Mouse (Mus musculus) cerebellum, adult 9-11 months (tissue): ENCODE data around the gene Ube2l6.

Experiments
- DNase-seq: peaks from one replicate; pipeline ENCODE4 v3.0.0; 2022

The Ube2l6 gene

GRCm38 (mm10) chr2:84798493-84798921 is at the start of gene Ube2l6:
Ube2l6 (plus strand) TSS chr2:84798828.
- DNase-seq = peak; percentile 77

- DNase-seq = no peak
Observed at GRCm38 (mm10) chr2:84750115-84750514, 48.5 kb upstream of the Ube2l6 start.

DNA sequence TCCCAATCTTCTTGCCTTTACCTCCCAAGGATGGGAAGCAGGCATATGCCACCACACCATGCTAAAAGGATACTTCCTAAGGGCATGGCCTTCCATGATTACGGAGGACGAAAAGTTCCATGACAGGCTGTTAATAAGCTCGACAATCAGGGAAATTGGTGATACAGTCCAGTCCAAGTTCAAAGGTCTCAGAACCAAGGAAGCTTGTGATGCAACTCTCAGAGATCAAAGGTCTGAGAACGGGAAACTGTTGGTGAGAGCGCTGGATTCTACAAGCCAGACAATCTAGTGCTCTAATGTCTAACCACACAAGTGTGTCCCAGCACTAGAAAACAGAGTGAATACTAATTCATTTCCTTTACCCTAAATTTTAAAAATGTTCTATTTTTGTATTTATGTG is 42.4 kb upstream of the Ube2l6 start:
- DNase-seq = no peak

- DNase-seq = no peak
Observed at GRCm38 (mm10) chr2:84757026-84757682, 41.5 kb upstream of the Ube2l6 start.

DNA sequence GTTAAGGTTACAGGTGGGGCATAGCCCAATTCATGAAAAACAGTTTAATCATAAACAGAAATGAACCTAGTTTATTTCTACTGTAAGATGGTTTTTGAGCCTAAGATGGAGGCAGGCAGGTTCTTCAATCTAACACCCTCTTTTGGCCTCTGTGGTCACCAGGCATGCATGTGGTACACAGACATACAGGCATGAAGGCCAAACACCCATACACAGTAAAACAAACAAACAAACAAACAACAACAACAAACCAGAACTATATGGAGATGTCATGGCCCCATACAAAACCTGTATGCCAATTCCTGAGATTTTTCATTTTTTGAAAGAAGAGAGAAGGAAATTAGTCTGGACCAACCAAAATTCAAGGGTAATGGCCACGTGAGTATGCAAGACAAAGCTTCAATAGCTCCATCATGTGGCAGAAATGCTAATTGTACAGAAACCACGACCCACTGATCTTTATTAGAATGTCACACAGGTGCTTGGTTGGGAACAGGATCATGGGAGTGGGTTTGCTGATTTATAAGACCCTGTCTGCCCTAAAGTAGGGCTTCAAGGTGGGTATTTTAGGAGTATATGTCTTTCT is 40.0 kb upstream of the Ube2l6 start:
- DNase-seq = peak; percentile 57

GRCm38 (mm10) chr2:84760777-84761176 is 37.9 kb upstream of the Ube2l6 start:
- no peak for DNase-seq

DNA sequence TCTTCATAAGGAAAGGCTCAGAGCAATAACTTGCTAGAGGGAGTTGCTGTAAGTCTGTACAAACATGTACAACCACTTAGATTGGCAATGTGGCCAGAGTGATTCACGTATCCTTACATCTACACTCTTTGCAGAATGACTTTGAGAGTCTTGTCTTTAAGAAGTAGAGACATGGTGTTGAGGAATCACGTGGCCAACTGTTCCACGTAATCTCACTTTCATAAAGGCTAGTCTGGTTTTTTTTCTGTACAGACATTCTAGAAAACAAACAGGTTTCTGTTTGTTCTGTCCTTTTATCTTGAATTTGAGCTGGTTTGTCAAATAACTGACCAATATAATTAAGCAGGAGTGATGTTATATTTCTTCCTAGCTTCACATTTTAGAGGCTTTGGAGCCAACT is 37.3 kb upstream of the Ube2l6 start:
- DNase-seq = no peak

DNA sequence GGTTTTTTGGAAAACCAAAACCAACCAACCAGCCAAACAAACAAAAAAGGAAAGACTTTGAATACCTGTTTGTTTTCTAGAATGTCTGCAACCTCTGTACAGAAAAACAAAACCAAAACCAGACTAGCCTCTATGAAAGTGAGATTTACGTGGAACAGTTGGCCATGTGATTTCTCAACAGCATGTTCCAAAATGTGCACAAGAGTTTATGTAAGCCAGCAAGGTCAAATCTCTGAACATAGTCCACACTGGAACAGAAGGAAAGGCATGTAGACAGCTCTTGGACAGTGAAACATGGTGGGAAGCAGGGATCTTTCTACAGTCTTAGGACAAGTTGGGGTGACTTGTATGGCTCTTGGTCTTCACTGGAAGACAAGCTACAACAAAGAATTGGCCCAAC is 36.8 kb upstream of the Ube2l6 start:
- no peak for DNase-seq

- no peak for DNase-seq
Observed at GRCm38 (mm10) chr2:84762295-84762694, 36.3 kb upstream of the Ube2l6 start.

DNA sequence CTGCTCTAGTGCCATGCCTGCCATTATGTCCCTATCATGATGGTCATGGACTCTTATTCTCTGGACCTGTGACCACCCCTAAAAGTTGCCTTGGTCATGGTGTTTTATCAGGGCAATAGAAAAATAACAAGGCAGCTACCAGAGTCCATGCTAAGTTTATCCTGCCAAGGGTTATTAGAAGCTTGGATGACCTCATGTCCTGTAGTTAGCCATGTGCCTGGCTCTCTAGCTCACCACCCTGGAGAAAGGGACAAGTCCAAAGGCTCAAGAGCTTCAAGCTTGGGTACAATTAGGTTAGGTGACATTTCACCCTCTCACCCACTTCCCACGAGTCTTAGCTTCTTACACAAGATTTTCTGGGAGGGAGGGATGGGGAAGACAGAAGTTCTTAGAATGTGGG is 35.8 kb upstream of the Ube2l6 start:
- DNase-seq = no peak

GRCm38 (mm10) chr2:84770501-84770900 is 28.1 kb upstream of the Ube2l6 start:
- no peak for DNase-seq

DNA sequence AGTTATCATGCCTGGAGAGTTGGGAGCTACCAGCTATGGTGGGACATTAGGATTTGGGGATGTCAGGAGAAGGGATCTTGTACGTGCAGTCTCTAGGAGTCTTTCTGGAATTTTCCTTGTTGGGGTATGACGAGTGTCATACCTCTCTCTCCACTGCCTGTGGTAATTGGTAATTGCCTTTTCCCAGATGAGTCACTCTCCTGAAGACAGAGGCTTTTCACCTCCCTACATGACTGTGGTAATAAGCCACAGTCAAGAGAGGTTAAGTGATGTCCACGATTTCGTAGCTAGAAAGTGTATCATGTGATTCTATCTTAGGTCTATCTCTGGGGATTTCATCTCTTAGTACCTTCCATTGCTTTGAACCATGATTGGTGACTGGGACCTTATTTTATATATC is 26.2 kb upstream of the Ube2l6 start:
- no peak for DNase-seq

- DNase-seq = no peak
Observed at GRCm38 (mm10) chr2:84773195-84773594, 25.4 kb upstream of the Ube2l6 start.

GRCm38 (mm10) chr2:84774751-84775150 is 23.9 kb upstream of the Ube2l6 start:
- peak; percentile 88 for DNase-seq

- DNase-seq = no peak
Observed at GRCm38 (mm10) chr2:84775241-84775640, 23.4 kb upstream of the Ube2l6 start, which contains the start of gene Serping1. Serping1 (minus strand) TSS chr2:84775444.

DNA sequence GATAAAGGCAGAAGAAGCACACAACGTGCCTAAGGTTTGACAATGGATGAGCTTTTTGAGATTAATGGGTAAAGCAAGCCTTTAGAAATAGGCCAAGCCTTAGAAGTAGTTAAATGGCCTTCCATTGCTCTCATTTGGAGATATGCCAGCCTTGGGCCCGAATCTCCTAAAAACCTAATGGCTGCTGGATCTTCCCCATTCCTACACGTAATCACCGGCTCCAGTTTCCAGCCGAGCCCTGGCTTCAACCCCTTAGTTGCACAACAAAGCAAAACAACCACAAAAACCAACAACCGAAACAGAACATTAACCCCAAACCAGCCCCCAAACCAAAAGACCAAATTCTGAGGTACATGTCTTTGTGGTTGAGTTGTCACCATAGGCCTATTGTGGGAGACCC is 23.0 kb upstream of the Ube2l6 start:
- peak; percentile 30 for DNase-seq

- DNase-seq = no peak
Observed at GRCm38 (mm10) chr2:84777706-84778105, 20.9 kb upstream of the Ube2l6 start.

GRCm38 (mm10) chr2:84779210-84779609 is 19.4 kb upstream of the Ube2l6 start:
- no peak for DNase-seq

DNA sequence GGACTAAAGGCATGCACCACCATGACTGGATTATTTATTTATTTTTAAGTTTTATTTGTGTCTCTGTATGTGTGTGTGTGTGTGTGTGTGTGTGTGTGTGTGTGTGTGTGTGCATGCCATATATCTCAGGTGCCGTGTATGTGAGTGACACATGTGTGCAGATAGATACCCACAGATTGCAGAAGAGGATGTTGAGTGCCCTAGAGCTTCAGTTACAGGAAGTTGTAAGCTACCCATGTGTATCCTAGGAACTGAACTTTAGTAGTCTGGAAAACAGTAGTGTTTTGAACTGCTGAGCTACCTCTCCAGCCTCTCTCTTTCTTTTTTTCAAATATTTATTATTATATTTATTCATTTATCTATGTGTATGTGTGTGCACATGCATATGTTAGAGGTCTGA is 15.3 kb upstream of the Ube2l6 start:
- no peak for DNase-seq

- no peak for DNase-seq
Observed at GRCm38 (mm10) chr2:84783840-84784566, 14.6 kb upstream of the Ube2l6 start.

DNA sequence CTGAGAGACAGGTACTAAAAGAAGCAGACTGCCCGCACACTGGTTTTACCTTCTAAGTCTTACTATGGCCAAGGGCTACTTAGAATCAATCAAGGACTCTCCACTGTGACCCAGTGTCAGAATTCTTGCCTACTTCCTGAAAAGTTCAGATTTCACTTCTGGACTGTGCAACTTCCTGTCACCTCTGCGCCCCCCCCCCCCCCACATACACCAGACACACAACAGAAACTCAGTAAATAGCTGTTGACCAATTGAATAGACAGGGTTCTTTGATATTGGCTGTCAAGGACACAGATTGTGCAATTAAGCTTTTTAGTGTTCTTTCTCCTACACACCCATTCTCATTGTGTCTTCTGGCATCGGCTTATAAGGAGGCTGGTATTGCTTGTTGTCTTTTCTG is 10.3 kb upstream of the Ube2l6 start:
- no peak for DNase-seq

DNA sequence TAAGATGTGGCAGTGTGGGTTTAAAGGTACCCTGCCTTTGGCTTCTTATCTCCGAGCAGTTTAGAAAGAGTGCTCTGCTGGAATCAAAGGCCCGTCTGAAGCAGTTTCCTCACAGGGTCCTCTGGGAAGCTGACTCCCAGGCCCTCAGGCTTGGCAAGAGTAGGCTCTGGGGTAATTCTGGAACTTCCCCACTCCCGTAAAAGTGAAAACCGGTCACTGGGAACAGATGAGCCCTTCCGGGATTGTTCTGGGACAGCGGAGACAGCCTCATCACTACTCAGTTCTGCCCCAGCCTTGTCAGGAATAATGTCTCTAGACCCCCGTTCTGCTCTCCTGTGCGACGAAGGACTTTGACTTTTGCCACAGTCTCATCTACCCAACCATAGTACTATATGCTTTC is 8.2 kb upstream of the Ube2l6 start:
- DNase-seq = no peak

DNA sequence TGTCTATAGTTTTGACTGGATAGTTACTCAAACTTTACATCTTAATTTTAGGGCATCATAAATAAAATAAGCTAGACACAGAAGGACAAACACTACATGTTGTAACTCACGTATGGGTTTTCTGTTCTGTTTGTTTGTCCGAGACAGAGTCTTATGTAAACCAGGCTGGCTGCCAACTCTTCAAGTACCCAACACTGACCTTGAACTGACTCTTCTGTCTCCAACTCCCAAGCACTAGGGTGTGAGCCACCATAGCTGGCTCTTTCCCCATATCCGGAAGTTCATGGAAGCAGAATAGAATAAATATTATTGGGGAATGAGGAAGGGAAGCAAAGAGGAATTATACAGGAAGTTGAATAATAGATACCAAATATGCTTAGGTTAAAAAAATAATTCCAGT is 6.1 kb upstream of the Ube2l6 start:
- DNase-seq = no peak

DNA sequence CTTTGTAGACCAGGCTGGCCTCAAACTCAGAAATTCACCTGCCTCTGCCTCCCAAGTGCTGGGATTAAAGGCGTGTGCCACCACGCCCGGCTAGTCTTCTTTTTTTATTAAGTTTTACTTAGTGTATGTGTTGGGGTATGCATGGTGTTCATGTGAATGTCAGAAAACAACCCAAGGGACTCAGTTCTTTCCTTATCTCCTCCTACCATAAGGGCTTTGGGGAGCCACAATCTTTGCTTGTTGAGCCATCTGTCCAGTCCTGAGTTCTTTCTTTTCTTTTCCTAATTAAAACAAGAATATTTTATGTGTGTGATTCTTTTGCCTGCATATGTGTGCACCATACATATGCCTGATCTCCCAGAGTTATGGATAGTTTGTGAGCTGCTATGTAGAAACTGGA is 5.5 kb upstream of the Ube2l6 start:
- no peak for DNase-seq
